Mouse (Mus musculus) heart, embryonic 11.5 days (tissue): ENCODE results near the gene 4931409K22Rik. TPM values are rescaled to one million over a fixed set of nuclear protein-coding genes. Genes with fewer than 3 reads are reported as not detected.

Experiments
- ATAC-seq: fragments of 200-750 bp; cut with Nextera tagmentation; replicated peaks from 2 replicates; pipeline ENCODE4 v1.8.0; 2017; ENCODE audit warnings: moderate library complexity; ENCODE audit not compliant: insufficient number of reproducible peaks, low FRiP score, low TSS enrichment
- H3K27ac ChIP-seq: fragments of 300-500 bp; sonication (generic); 2 replicates; pipeline ENCODE4 v1.5.1; 2014; ENCODE audit warnings: mild to moderate bottlenecking, low read depth, low read length
- H3K27me3 ChIP-seq: fragments of 300-500 bp; sonication (generic); 2 replicates; pipeline ENCODE4 v1.6.1; 2014; ENCODE audit warnings: mild to moderate bottlenecking, low read length, mixed read lengths; ENCODE audit not compliant: control insufficient read depth, insufficient read depth
- H3K36me3 ChIP-seq: fragments of 300-500 bp; sonication (generic); 2 replicates; pipeline ENCODE4 v1.6.1; 2014; ENCODE audit warnings: mild to moderate bottlenecking, low read length, moderate library complexity, mixed read lengths; ENCODE audit not compliant: control insufficient read depth, insufficient read depth
- H3K4me1 ChIP-seq: fragments of 300-500 bp; sonication (generic); 2 replicates; pipeline ENCODE4 v1.6.1; 2014; ENCODE audit warnings: low read length; ENCODE audit not compliant: control insufficient read depth, insufficient read depth
- H3K4me2 ChIP-seq: fragments of 300-500 bp; sonication (generic); 2 replicates; pipeline ENCODE4 v1.6.1; 2014; ENCODE audit warnings: mild to moderate bottlenecking, moderate library complexity
- H3K4me3 ChIP-seq: fragments of 300-500 bp; sonication (generic); 2 replicates; pipeline ENCODE4 v1.5.1; 2014; ENCODE audit warnings: low read depth, low read length
- H3K9ac ChIP-seq: fragments of 300-500 bp; sonication (generic); 2 replicates; pipeline ENCODE4 v1.6.1; 2014; ENCODE audit warnings: mild to moderate bottlenecking, low read depth, low read length, moderate library complexity
- H3K9me3 ChIP-seq: fragments of 300-500 bp; sonication (generic); replicated peaks from 2 replicates; pipeline ENCODE4 v1.6.1; 2016; ENCODE audit warnings: low read length; ENCODE audit not compliant: control insufficient read depth
- WGBS: fragments of 180-500 bp; shearing (Covaris S2); extraction: QIAGEN DNeasy Blood & Tissue Kit; methylation state at CpG from one replicate; pipeline ENCODE4 v1.1.7; 2014; ENCODE audit not compliant: insufficient replicate concordance; 5-methylcytosine and 5-hydroxymethylcytosine counted together
- polyA plus RNA-seq: library from polyadenylated mRNA; unstranded; fragments of >200 nt; fragmentation: Nextera tagmentation; extraction: Ambion mirVana; gene quantifications from 2 replicates; pipeline ENCODE4 v1.2.1, GENCODE M21; 2014

4931409K22Rik gene
- polyA plus RNA-seq, 1 experiment from 2014 or later, result not detected

DNA sequence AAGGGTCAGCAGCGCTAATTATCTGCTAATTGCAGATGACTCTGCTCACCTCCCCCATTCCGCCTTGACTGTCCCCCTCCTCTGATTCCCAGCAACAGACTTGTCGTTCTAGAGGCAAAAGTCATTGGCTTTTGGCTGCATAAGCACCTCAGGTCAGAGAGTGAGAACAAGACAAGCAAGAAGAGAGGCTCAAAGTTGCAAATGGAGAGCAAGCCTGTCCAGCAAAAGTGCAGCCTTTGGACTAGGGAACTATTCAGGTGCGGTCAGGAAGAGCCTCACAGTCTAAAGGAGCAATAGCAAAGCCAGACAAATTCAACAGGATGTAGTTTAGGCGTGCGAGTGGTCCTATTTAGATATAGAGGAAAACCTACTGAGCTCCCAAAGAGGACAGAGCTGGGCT lies 28.8 kb downstream of the 4931409K22Rik start:
- Histone ChIP-seq H3K4me3 (no peak overlapping the region), H3K4me1 (peaks cover 8% of the 10 kb centered on the region), H3K36me3 (no peaks in the 10 kb centered on the region), H3K27me3 (peaks cover 84% of the 10 kb centered on the region), H3K4me2 (no peak overlapping the region), H3K9me3 (no peaks in the 10 kb centered on the region), H3K27ac (no peak overlapping the region), H3K9ac (no peak overlapping the region)
- no peak for ATAC-seq
- 17% methylated on average over 6 of the region's 6 CpGs for WGBS

DNA sequence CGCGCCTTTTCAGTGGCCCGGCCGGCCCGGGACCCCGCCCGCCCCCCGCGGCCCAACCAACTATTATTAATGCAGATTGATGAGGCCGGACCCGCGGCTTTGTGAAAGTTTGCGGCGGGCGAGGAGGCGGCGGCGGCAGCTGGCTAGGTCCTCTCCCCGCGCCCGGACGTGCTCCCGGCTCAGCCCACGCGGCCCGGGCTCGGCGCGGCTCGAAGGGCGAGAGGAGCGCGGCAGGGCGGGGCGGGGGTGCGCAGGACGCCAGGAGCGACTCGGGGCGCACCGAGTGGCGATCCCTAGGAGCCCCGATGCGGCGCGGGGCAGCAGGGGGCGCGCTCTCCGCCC lies 29.7 kb downstream of the 4931409K22Rik start, which contains the start of gene Gbx1:
Gbx1 (minus strand) TSS at position 314 of the 342 bp plus-strand sequence.
- under 1% methylated on average over 35 of the region's 49 CpGs for whole genome bisulfite sequencing
- peak within 1 kb of the TSS; percentile 85 for H3K4me2 ChIP-seq
- peak within 1 kb of the TSS; percentile 46; the same call in 1 of the 2 replicates for H3K9ac ChIP-seq
- peaks cover 8% of the 10 kb centered on the region for H3K4me1 ChIP-seq
- H3K9me3 ChIP-seq, result no peaks in the 10 kb centered on the region
- ATAC-seq, result no peak
- H3K27ac ChIP-seq, result no peak within 1 kb of the TSS
- H3K36me3 ChIP-seq, result no peaks in the 10 kb centered on the region
- H3K27me3 ChIP-seq, result peaks cover 87% of the 10 kb centered on the region
- peak within 1 kb of the TSS; percentile 51 for H3K4me3 ChIP-seq

DNA sequence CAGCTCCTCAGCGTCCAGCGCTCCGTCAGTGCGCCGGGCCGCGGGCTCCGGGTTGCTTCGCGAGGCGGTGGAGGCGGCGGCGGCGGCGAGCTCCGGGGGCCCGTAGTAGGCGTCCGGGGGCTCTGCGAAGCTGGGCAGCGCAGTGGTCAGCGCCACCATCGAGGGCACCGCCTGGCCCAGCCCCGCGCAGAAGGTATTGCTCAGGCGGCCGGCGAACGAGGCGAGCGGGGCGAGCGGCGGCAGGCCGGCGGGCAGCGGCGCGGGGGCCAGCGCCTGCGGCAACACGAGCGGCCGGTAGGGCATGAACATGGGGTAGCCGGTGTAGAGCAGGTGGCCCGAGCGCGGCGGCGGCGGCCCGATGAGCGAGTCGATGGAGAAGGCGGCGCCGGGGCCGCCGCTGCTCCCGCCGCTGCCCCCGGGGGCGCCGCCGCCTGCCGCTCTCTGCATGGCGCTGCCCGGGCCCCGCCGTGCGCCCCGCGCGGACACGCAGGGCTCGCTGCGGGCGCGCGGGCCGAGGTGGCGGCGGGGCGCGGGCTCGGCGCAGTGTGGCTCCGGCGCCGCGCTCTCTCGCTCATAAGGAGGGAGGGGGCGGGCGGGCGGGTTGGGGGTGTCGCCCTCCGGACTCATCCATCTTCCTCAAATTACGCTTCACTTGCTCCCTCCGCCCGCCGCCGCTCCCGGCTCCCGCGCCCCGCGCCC lies 30.3 kb downstream of the 4931409K22Rik start:
- H3K4me1 ChIP-seq, result peaks cover 8% of the 10 kb centered on the region
- H3K36me3 ChIP-seq, result no peaks in the 10 kb centered on the region
- no peaks in the 10 kb centered on the region for H3K9me3 ChIP-seq
- H3K27me3 ChIP-seq, result peaks cover 86% of the 10 kb centered on the region
- H3K4me3 ChIP-seq, result peak overlapping the region; percentile 51
- no peak for ATAC-seq
- under 1% methylated on average over 78 of the region's 109 CpGs for WGBS
- no peak overlapping the region for H3K9ac ChIP-seq
- H3K27ac ChIP-seq, result no peak overlapping the region
- H3K4me2 ChIP-seq, result peak overlapping the region; percentile 85

DNA sequence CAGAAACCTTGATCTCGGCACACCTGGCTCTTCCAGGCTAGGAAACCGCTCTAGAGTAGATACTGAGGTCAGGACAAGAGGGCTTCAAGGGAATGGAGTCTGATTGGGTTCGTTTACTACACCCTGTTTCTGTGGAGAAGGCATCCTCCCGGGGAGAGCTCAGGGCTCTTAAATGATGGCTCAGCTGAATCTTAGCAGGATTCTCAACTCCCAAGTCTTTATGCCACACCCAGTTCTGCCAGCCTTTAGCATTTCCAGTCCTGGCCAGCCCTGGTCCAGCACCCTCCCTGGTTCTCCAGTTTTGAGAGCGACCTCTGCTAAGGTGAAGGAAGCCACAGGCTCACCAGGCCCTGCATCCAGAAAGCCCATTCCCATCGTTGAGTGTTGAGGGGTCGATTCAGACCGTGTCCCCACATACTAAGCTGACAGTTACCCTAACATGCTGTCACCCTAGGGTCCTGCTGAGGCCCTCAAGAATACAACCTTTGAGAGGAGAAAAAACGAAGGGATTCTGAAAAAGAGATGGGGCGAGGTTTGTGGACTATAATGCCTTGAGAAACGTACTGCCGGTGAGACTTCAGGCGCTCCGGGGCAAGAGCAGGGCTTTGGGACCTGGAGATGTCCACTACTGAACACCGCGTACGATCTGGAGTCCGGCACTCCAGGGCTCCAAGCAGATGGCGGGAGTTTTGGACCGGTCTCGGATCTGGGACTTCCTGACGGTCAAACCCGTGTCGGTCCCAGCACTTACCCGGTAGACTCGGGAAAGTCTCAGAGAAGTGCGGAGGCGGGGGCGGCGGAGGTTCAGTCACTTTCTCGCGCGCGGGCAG lies 31.0 kb downstream of the 4931409K22Rik start:
- H3K9me3 ChIP-seq, result no peaks in the 10 kb centered on the region
- 5% methylated on average over 34 of the region's 34 CpGs for WGBS
- no peak overlapping the region for H3K9ac ChIP-seq

DNA sequence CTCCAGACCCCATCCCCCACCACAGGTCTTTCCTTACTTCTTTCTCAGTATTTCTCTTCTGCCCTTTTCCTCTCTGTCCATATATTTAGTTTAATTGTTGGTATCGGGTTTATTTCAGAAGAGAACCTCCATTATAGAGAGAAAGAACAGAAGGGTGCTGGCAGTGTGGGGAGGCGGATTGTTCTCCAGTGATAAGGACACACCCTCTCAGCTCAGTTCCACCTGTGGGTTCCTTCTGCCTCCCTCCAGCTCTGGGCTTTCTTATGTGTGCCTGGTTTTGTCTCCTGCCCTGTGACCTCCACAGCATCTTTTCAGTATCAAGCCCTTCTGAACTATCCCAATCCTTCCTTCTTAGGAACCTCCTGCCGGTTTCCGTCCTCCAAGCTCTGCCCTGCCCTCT lies 32.1 kb downstream of the 4931409K22Rik start:
- Histone ChIP-seq H3K9me3 (no peaks in the 10 kb centered on the region), H3K4me2 (no peak overlapping the region), H3K4me1 (peaks cover 8% of the 10 kb centered on the region), H3K27ac (no peak overlapping the region), H3K4me3 (no peak overlapping the region), H3K27me3 (peaks cover 82% of the 10 kb centered on the region), H3K36me3 (no peaks in the 10 kb centered on the region), H3K9ac (no peak overlapping the region)
- no peak for ATAC-seq
- WGBS, result 26% methylated on average over 4 of the region's 4 CpGs

More for the DNA sequence above, 31.0 kb downstream of the 4931409K22Rik start:
- Histone ChIP-seq H3K4me2 (peak overlapping the region; percentile 85), H3K4me1 (peaks cover 8% of the 10 kb centered on the region), H3K27ac (no peak overlapping the region), H3K27me3 (peaks cover 81% of the 10 kb centered on the region), H3K4me3 (peak overlapping the region; percentile 51), H3K36me3 (no peaks in the 10 kb centered on the region)
- ATAC-seq, result no peak

DNA sequence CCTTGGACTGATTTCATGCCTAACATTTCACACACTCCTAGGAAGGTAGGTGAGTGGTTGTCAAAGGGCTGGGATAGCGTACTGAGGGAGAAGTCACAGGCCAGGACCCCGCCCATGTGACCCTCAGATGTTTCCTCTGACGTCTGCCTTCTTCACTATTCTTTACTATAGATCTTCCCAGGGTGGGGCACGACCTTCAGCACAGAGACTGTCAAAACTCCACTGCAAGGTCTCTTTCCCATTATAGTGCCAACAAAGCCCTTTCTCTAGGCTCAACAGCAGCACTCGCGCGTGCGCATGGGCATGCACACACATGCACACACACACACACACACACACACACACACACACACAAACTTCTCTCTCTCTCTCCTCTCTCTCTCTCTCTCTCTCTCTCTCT lies 32.8 kb downstream of the 4931409K22Rik start:
- ATAC-seq, result no peak
- Histone ChIP-seq H3K4me1 (peaks cover 8% of the 10 kb centered on the region), H3K36me3 (no peaks in the 10 kb centered on the region), H3K9me3 (no peaks in the 10 kb centered on the region), H3K9ac (no peak overlapping the region), H3K27me3 (peaks cover 75% of the 10 kb centered on the region), H3K4me2 (no peak overlapping the region), H3K4me3 (no peak overlapping the region), H3K27ac (no peak overlapping the region)
- 55% methylated on average over 8 of the region's 8 CpGs for WGBS

DNA sequence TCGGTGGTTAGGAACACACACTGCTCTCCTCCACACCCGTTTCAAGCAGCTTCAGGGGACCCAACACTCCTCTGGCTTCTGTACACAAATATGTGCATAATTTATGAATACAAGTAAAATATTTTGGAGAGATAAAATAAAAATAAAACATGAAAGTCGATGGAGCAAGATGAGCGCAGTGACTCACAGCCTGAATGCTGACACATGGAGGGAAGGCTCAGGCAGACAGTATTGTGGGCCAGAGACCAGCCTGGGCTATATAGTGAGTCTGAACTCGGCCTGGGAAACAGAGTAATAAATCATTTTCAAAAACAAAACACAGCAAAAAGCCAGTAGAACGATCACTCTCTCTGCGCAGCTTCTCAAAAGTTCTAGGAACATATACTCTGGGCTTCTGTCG lies 35.2 kb downstream of the 4931409K22Rik start:
- H3K27me3 ChIP-seq, result peaks cover 51% of the 10 kb centered on the region
- peaks cover 4% of the 10 kb centered on the region; the same call in 1 of the 2 replicates for H3K4me1 ChIP-seq
- ATAC-seq, result no peak
- no peak overlapping the region for H3K4me2 ChIP-seq
- H3K9me3 ChIP-seq, result no peaks in the 10 kb centered on the region
- H3K36me3 ChIP-seq, result no peaks in the 10 kb centered on the region
- no peak overlapping the region for H3K27ac ChIP-seq
- WGBS, result 63% methylated on average over 8 of the region's 8 CpGs
- no peak overlapping the region for H3K4me3 ChIP-seq
- H3K9ac ChIP-seq, result no peak overlapping the region

DNA sequence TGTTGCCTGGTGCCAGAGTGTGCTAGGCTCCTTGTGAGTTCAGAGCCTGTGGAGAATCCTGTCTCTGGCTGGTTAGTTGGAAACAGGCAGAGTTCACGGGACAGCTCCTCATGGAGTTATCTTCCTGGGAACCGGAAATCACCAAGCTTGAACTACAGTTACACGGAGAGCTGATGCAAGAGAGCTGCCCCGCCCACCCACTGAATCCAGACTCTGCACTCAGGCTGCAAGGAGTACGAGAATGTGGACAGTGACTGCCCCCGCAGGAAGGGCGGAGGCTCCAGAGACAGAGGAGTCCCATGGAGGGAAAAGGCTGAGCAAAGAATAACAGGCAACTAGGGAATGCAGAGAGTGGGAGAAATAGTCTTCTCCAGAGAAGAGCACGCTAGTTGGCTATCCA lies 44.3 kb downstream of the 4931409K22Rik start:
- peak; percentile 36; the same call in 1 of the 2 replicates for ATAC-seq
- Histone ChIP-seq H3K27ac (no peak overlapping the region), H3K4me3 (no peak overlapping the region), H3K4me2 (no peak overlapping the region), H3K36me3 (no peaks in the 10 kb centered on the region), H3K27me3 (no peaks in the 10 kb centered on the region; the same call in none of the 2 replicates), H3K9ac (no peak overlapping the region), H3K9me3 (no peaks in the 10 kb centered on the region), H3K4me1 (peaks cover 4% of the 10 kb centered on the region; the same call in 1 of the 2 replicates)
- WGBS, result 37% methylated on average over 8 of the region's 8 CpGs
